ENCODE assay signal across 10 mouse cellular contexts in the genomic region with DNA sequence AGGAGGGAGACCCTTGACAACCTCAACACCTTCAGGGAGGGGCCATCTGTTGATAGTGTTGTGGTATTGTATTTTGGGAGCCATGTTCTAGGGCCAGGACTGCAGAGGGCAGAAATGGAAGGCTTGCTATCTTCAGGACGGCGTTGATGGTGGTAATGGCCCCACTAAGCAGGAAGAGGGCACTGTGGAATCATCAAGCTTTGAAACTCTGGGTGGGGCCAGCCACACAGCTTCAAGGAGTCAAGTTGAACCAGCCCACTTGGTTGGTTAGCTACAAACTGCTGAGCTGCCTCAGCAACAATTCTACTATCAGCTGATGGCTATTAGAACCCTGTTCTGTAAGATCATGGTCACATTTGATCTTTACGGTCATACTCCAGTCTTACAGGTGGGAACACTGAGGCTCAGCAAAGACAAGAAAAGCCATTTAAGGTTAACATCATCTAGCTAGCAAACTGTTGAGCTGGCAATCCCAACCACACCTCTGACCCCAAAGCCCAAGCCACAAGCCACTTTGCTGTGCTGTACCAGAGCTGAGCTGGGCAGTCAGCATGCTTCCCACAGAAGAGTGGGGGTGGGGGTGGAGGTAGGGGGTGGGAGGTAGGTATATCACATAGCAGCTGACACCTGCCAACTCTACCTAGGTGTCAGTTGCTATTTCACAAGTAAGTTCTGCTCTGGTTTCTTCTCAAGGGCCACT.
DNase-seq lines count a peak whose midpoint lies in the region; ATAC-seq and TF ChIP-seq lines count a peak whose summit lies in the region.
"Had no signal": no experiment of that assay in that cellular context is flagged by ENCODE, and none has a peak within 500 bp of the region (broad histone marks: within the 10 kb centered on the region; RNA-seq: fewer than 3 reads in every experiment).

No protein-coding gene starts in this region.

- peak; percentile 54; the same call in 1 of the 2 replicates for ATAC-seq in liver, postnatal 0 days
- ATAC-seq in liver, embryonic 12.5 days = no peak
- ATAC-seq in midbrain, embryonic 11.5 days (ENCODE audit: low FRiP score) = no peak

- no peak overlapping the region for H3K4me3 ChIP-seq in liver, postnatal 0 days (ENCODE audit: low read depth, low read length)
- H3K4me3 ChIP-seq in liver, embryonic 12.5 days = no peak overlapping the region
- H3K4me3 ChIP-seq in layer of hippocampus, adult 2 months = no peak overlapping the region
- no peak overlapping the region for H3K4me3 ChIP-seq in midbrain, embryonic 11.5 days (ENCODE audit: low read depth, low read length)
- H3K4me3 ChIP-seq: limb, embryonic 12.5 days; stomach, embryonic 15.5 days had no signal

- WGBS in liver, postnatal 0 days (ENCODE audit: insufficient replicate concordance) = 38% methylated on average over 3 of the region's 3 CpGs
- WGBS in liver, embryonic 12.5 days (ENCODE audit: insufficient replicate concordance) = 31% methylated on average over 3 of the region's 3 CpGs
- 85% methylated on average over 3 of the region's 3 CpGs for whole genome bisulfite sequencing in midbrain, embryonic 11.5 days

- no peaks in the 10 kb centered on the region for H3K36me3 ChIP-seq in liver, postnatal 0 days (replicated peaks; ENCODE audit: insufficient read depth, low read length)
- H3K36me3 ChIP-seq in liver, embryonic 12.5 days = no peaks in the 10 kb centered on the region
- no peaks in the 10 kb centered on the region for H3K36me3 ChIP-seq in midbrain, embryonic 11.5 days (ENCODE audit: control insufficient read depth, insufficient read depth, low read length)
- H3K36me3 ChIP-seq: limb, embryonic 12.5 days; stomach, embryonic 15.5 days had no signal

- H3K27ac ChIP-seq in liver, postnatal 0 days (ENCODE audit: low read depth) = peak overlapping the region; percentile 44; the same call in 1 of the 2 replicates
- no peak overlapping the region for H3K27ac ChIP-seq in liver, embryonic 12.5 days
- H3K27ac ChIP-seq in layer of hippocampus, adult 2 months = no peak overlapping the region
- no peak overlapping the region for H3K27ac ChIP-seq in midbrain, embryonic 11.5 days (ENCODE audit: low read depth, low read length)
- H3K27ac ChIP-seq: limb, embryonic 12.5 days; stomach, embryonic 15.5 days had no signal

- peaks cover 5% of the 10 kb centered on the region for H3K4me1 ChIP-seq in liver, postnatal 0 days (ENCODE audit: insufficient read depth)
- peaks cover 2% of the 10 kb centered on the region; the same call in 1 of the 2 replicates for H3K4me1 ChIP-seq in liver, embryonic 12.5 days
- H3K4me1 ChIP-seq in midbrain, embryonic 11.5 days (ENCODE audit: control insufficient read depth, insufficient read depth, low read length) = peaks cover 4% of the 10 kb centered on the region; the same call in 1 of the 2 replicates

- no peak for TF ChIP-seq EP300 in liver, postnatal 0 days (IDR thresholded peaks at IDR 0.05; ENCODE audit: low read depth)

- peak; percentile 63 for TF ChIP-seq CTCF in liver, postnatal 0 days (IDR thresholded peaks at IDR 0.05; ENCODE audit: low read depth)
- peak; percentile 72 for TF ChIP-seq CTCF in layer of hippocampus, adult 2 months (conservative IDR thresholded peaks at IDR 0.05)

- no peak overlapping the region for H3K9ac ChIP-seq in liver, postnatal 0 days (replicated peaks)
- no peak overlapping the region for H3K9ac ChIP-seq in liver, embryonic 12.5 days
- H3K9ac ChIP-seq in midbrain, embryonic 11.5 days (ENCODE audit: low read length) = no peak overlapping the region
- H3K9ac ChIP-seq: limb, embryonic 12.5 days; stomach, embryonic 15.5 days had no signal

- no peaks in the 10 kb centered on the region for H3K9me3 ChIP-seq in liver, postnatal 0 days (ENCODE audit: low read length)
- H3K9me3 ChIP-seq in liver, embryonic 12.5 days (replicated peaks) = no peaks in the 10 kb centered on the region
- H3K9me3 ChIP-seq in midbrain, embryonic 11.5 days (ENCODE audit: control insufficient read depth, low read length) = no peaks in the 10 kb centered on the region
- H3K9me3 ChIP-seq: limb, embryonic 12.5 days; stomach, embryonic 15.5 days had no signal

- peak; percentile 7 for DNase-seq in cerebellum, adult 8-10 months
- DNase-seq in cerebellum, adult 9-10 months = no peak
- DNase-seq in liver, postnatal 0 days = no peak
- DNase-seq in layer of hippocampus, adult 2 months (ENCODE audit: low spot score in 2 of 2) = peak; percentile 25 to 43
- DNase-seq in right cerebral cortex, postnatal 4 days = peak; percentile 12
- no peak for DNase-seq in midbrain, embryonic 11.5 days (ENCODE audit: low spot score, missing footprints)
- DNase-seq in adrenal gland, postnatal 4 days (ENCODE audit: low spot score in 2 of 2) = no peak

- no peak overlapping the region for H3K4me2 ChIP-seq in liver, postnatal 0 days (ENCODE audit: low read depth, low read length)
- H3K4me2 ChIP-seq in liver, embryonic 12.5 days = no peak overlapping the region
- H3K4me2 ChIP-seq in midbrain, embryonic 11.5 days = no peak overlapping the region
- H3K4me2 ChIP-seq: limb, embryonic 12.5 days; stomach, embryonic 15.5 days had no signal

- no peaks in the 10 kb centered on the region for H3K27me3 ChIP-seq in liver, postnatal 0 days (ENCODE audit: insufficient read depth, low read length)
- peaks cover 10% of the 10 kb centered on the region for H3K27me3 ChIP-seq in liver, embryonic 12.5 days (replicated peaks)
- no peaks in the 10 kb centered on the region for H3K27me3 ChIP-seq in midbrain, embryonic 11.5 days (ENCODE audit: control insufficient read depth, insufficient read depth, low read length)
- H3K27me3 ChIP-seq: stomach, embryonic 15.5 days had no signal

Comparison
In these comparisons a context has a peak if more than half of its experiments do, and no peak if none do; other contexts are left out.
1. DNase-seq: peak in cerebellum, adult 8-10 months (single experiment), layer of hippocampus, adult 2 months (2 of 2) and right cerebral cortex, postnatal 4 days (single experiment); none in cerebellum, adult 9-10 months (single experiment), liver, postnatal 0 days (single experiment), midbrain, embryonic 11.5 days (single experiment) and adrenal gland, postnatal 4 days (0 of 2).